Mouse (Mus musculus) brain, embryonic 14.5 days (tissue): ENCODE measurements at regions not wholly inside any gene's neighbourhood (a gene's known extent, or its start where the extent isn't known, plus 50 kb on each side); places are given as distances from the start of the nearest gene placed in this dataset.

Experiments used
- CTCF ChIP-seq: fragments of 200-500 bp; IDR thresholded peaks from 2 replicates; pipeline ENCODE4 v1.5.1; 2012; ENCODE audit warnings: inconsistent platforms, mild to moderate bottlenecking, moderate library complexity, borderline replicate concordance; ENCODE audit not compliant: insufficient read depth, insufficient read length; ENCODE audit errors: extremely low read depth
- POLR2A ChIP-seq: fragments of 200-500 bp; IDR thresholded peaks from 2 replicates; pipeline ENCODE4 v1.6.1; 2012; ENCODE audit warnings: mild to moderate bottlenecking, inconsistent platforms, borderline replicate concordance; ENCODE audit not compliant: poor library complexity, insufficient read depth, insufficient read length, severe bottlenecking; ENCODE audit errors: extremely low read depth

GRCm38 (mm10) chr17:31791656-31792055 lies 63.9 kb downstream of the Sik1 start:
- TF ChIP-seq POLR2A (no peak), CTCF (no peak)
